Mouse (Mus musculus) left cerebral cortex, adult 2 months (tissue): ENCODE data around the gene Fig4. TPM values are rescaled to one million over a fixed set of nuclear protein-coding genes. Genes with fewer than 3 reads are reported as not detected.

Experiments
- DNase-seq, 2 experiments: peaks; one replicate each; pipeline ENCODE4 v3.0.0; 2021 to 2022; ENCODE audit warnings: low spot score in 2 of 2, mixed read lengths in 1 of 2; ENCODE audit errors: extremely low spot score in 1 of 2
- H3K27ac ChIP-seq: fragments of 200-600 bp; 2 replicates; pipeline ENCODE4 v1.8.1; 2022
- H3K4me3 ChIP-seq: fragments of 200-600 bp; 2 replicates; pipeline ENCODE4 v1.8.1; 2022
- CTCF ChIP-seq: fragments of 200-600 bp; IDR thresholded peaks from 2 replicates; pipeline ENCODE4 v1.8.1; 2022; ENCODE audit warnings: antibody characterized with exemption, mild to moderate bottlenecking, moderate library complexity
- intact Hi-C: fragments of 180-260 bp; cut with DNase I; formaldehyde crosslinking; loops from one replicate; pipeline ENCODE4 v1.15.1; 2025
- total RNA-seq, 2 experiments: library from RNA; stranded (reverse); gene quantifications; 2 replicates each; pipeline ENCODE4 v1.2.3; 2021

Gene Fig4
- total RNA-seq, 2 experiments from 2014 or later, result 25.2 to 25.6 TPM

DNA sequence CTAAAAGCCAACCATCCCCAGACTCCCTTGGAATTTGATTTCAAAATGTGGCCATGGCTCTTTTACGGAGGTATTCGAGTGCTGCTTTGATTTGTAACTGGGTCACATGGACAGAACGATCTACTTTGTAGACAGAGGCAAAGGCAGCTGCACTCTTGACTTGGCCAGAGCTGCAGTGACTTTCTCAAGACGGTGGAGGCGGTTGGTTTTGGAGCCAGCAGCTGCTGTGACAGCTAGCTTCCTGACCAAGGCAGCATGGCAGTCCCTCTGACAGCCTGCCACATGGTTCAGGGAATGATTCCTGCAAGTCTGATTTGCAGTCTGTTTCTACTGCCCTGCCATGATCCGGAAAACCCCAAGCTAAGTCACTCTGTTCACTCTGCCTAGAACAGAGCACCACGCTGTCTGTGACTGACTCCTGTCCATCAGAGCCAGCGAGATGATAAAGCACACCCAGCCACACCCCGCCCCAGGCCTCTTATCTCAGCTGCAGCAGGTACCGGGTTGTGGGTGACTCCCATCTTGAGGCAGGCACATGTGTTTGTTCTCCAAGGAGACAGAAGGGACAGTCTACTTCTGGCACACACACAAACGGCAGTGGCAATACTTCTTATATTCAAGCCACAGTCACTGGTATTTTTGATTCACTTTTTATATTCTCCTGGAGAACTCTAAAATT, 98.3 kb downstream of the Fig4 start:
- TF ChIP-seq CTCF, result no peak
- no peak for DNase-seq
- H3K27ac ChIP-seq, result no peak overlapping the region
- intact Hi-C loops, result no loop called here
- H3K4me3 ChIP-seq, result no peak overlapping the region

- intact Hi-C loops, result no loop called here
- no peak for TF ChIP-seq CTCF
- Histone ChIP-seq H3K4me3 (no peak overlapping the region), H3K27ac (no peak overlapping the region)
- DNase-seq, result no peak
Measured at GRCm38 (mm10) chr10:41204191-41204590, 98.9 kb downstream of the Fig4 start.

DNA sequence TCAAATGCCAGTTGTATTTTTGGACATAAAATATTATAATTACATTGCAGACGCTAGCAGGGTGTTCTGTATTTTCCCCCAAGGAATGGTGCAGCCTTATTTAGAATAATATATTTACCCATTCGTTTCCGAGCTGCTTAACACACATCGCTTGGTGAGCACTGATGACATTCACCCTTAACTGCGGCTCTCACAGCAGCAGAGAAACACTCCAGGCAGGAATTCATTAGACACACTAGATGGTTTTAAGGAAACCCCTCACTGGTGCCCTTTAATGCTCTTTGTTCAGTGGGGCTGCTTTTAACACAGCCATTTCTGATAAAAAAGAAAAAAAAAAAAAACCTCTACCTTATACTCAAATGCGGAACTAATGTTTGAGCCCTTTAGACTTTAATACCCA, 104.3 kb downstream of the Fig4 start:
- H3K4me3 ChIP-seq, result no peak overlapping the region
- intact Hi-C loops, result no loop called here
- DNase-seq, result no peak
- H3K27ac ChIP-seq, result no peak overlapping the region
- no peak for TF ChIP-seq CTCF

- Histone ChIP-seq H3K27ac (no peak overlapping the region), H3K4me3 (no peak overlapping the region)
- intact Hi-C loops, result no loop called here
- TF ChIP-seq CTCF, result no peak
- DNase-seq, result no peak
Measured at GRCm38 (mm10) chr10:41197788-41198187, 105.3 kb downstream of the Fig4 start.

DNA sequence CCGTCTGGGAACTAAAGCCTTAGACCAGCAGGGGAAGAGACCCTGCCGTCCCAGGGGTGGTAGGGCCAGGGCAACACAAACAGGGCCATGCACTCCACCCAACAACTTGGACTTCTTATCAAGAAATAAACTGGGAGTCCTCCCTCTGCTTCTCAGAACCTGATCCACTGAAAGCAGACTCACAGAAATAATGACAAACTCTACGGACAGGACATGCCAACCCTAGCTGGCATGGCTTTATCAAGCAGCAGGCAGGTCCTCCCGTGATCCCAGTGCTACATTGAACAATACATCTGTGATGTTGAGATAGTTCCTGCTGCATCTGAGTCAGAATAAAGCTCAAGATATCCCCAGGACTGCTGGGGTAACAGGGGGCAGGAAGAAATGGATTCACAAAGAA, 106.8 kb downstream of the Fig4 start:
- Histone ChIP-seq H3K4me3 (no peak overlapping the region), H3K27ac (no peak overlapping the region)
- no peak for TF ChIP-seq CTCF
- intact Hi-C loops, result no loop called here
- DNase-seq, result no peak

DNA sequence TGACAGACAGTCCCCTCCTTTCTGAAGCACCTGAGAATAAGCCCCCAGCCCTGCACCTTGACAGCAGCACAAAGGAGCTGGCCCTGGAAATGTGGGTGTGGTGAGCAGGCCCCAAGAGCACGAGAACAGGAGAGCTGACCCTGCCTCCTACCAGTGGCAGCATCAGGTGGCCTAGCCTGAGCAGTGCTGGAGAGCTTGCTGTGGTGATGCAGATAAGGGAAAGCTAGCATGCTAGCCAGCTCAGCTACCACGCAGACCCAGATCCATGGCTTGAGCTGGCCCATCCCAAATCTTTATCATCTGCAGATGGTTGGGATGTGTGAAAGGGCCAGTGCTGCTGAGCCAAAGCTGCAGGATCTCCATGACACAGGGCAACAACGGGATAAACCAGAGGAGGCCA, 113.7 kb downstream of the Fig4 start:
- intact Hi-C loops, result no loop called here
- H3K27ac ChIP-seq, result no peak overlapping the region
- no peak for DNase-seq
- TF ChIP-seq CTCF, result no peak
- no peak overlapping the region for H3K4me3 ChIP-seq

- no peak for TF ChIP-seq CTCF
- no peak for DNase-seq
- Histone ChIP-seq H3K4me3 (no peak overlapping the region), H3K27ac (no peak overlapping the region)
- intact Hi-C loops, result no loop called here
Measured at GRCm38 (mm10) chr10:41183975-41184374, 119.1 kb downstream of the Fig4 start.

GRCm38 (mm10) chr10:41182644-41183043, 120.4 kb downstream of the Fig4 start:
- H3K27ac ChIP-seq, result no peak overlapping the region
- no peak overlapping the region for H3K4me3 ChIP-seq
- DNase-seq, result no peak
- TF ChIP-seq CTCF, result no peak
- intact Hi-C loops, result no loop called here

- no peak for TF ChIP-seq CTCF
- intact Hi-C loops, result no loop called here
- Histone ChIP-seq H3K4me3 (no peak overlapping the region), H3K27ac (no peak overlapping the region)
- no peak for DNase-seq
Measured at GRCm38 (mm10) chr10:41166141-41166540, 136.9 kb downstream of the Fig4 start.

GRCm38 (mm10) chr10:41163108-41163507, 140.0 kb downstream of the Fig4 start:
- H3K27ac ChIP-seq, result no peak overlapping the region
- no peak for DNase-seq
- no peak for TF ChIP-seq CTCF
- intact Hi-C loops, result no loop called here
- no peak overlapping the region for H3K4me3 ChIP-seq

DNA sequence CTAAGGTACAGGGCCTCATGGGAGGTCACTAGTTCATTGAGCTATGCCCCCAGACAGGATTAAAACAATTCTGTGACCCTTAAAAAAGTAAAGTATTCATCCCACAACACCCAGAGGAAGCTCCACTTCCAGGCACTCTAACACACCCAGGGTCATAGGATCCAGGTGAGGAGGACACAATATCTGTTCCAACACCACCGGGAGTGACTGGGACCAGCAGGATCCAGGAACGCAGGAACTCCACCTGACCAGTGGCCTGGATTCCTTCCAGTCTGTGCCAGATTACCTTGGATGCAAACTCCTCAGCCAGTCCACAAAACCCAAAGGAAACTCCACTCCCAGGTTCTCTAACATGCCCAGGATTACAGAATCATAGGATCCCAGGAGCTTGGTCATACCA, 145.8 kb downstream of the Fig4 start:
- H3K4me3 ChIP-seq, result no peak overlapping the region
- DNase-seq, result no peak
- TF ChIP-seq CTCF, result no peak
- intact Hi-C loops, result no loop called here
- no peak overlapping the region for H3K27ac ChIP-seq

DNA sequence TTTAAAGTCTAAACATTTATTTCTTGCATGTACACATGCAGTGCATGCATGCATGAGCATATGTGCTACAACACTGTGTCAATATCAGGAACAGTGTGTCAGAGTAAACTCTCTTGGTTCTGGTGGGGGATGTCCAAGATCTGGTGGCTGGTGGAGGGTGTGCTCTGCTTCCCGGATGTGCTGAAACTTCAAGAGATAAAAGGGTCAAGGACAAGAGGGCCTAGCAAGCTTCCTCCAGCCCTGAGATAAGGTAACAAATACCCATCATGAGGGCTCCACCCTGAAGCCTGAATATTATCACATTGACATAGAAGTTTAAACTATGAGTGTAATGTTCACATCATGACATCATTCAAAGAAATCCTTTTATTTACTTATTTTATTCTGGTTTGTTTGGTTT, 146.4 kb downstream of the Fig4 start:
- no peak for DNase-seq
- intact Hi-C loops, result no loop called here
- TF ChIP-seq CTCF, result no peak
- H3K4me3 ChIP-seq, result no peak overlapping the region
- H3K27ac ChIP-seq, result no peak overlapping the region

- no peak for DNase-seq
- TF ChIP-seq CTCF, result no peak
- intact Hi-C loops, result no loop called here
- Histone ChIP-seq H3K4me3 (no peak overlapping the region), H3K27ac (no peak overlapping the region)
Measured at GRCm38 (mm10) chr10:41153229-41153750, 149.8 kb downstream of the Fig4 start.
